Mouse (Mus musculus) spleen, embryonic (tissue): ENCODE data around the gene Acap1.

Source experiments
- CTCF ChIA-PET: fragments of 350-600 bp; sonication (Branson Sonifier 250); formaldehyde crosslinking; loops from one replicate; lab custom pipeline; 2022; lab: Charles Lee

Acap1 gene

GRCm38 (mm10) chr11:69846738-69847688 lies 48.3 kb downstream of the Acap1 start:
- CTCF ChIA-PET: no interaction called here

DNA sequence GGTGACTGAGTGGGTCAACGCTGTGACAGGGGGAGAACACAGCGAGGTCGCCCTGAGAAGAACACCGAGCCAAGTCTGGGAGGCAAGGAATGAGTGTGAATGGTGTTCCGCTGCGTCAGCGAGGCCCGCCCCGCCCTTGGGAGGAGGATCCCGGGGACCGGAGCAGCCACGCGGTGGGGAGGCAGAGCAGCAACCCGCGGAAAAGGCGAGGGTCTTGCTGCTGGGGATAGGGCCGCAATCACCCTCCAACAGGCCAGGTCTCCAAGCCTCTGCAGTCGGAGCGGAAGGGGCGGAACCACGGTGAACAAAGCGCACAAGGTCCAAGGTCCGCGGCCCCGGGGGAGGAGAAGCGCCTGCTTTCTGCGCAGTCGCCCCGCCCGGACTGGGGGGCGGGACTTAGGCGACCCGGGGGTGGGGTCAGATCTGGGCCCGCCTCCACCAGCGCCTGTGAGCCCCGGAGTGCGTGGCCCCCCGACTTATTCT lies 49.1 kb downstream of the Acap1 start, which contains the start of gene Plscr3:
Gene Plscr3, plus strand, starts transcription at position 179 of the 483 bp plus-strand sequence.
- CTCF ChIA-PET: no interaction called here

GRCm38 (mm10) chr11:69838714-69839104 lies 56.6 kb downstream of the Acap1 start:
- CTCF ChIA-PET: no interaction called here

GRCm38 (mm10) chr11:69837952-69838713 lies 57.2 kb downstream of the Acap1 start, which contains the start of gene Tmem256:
Tmem256 (plus strand) TSS chr11:69838514.
- CTCF ChIA-PET: interaction anchor here (0.7 kb wide), 1 partner anchor 34 kb away, joined by 3 read pairs; no protein-coding TSS in a partner anchor

GRCm38 (mm10) chr11:69837604-69837951 lies 57.8 kb downstream of the Acap1 start, which contains the start of gene Nlgn2:
Nlgn2 (minus strand) TSS chr11:69837784.
- CTCF ChIA-PET: interaction anchor here (0.7 kb wide), 1 partner anchor 34 kb away, joined by 3 read pairs; no protein-coding TSS in a partner anchor

DNA sequence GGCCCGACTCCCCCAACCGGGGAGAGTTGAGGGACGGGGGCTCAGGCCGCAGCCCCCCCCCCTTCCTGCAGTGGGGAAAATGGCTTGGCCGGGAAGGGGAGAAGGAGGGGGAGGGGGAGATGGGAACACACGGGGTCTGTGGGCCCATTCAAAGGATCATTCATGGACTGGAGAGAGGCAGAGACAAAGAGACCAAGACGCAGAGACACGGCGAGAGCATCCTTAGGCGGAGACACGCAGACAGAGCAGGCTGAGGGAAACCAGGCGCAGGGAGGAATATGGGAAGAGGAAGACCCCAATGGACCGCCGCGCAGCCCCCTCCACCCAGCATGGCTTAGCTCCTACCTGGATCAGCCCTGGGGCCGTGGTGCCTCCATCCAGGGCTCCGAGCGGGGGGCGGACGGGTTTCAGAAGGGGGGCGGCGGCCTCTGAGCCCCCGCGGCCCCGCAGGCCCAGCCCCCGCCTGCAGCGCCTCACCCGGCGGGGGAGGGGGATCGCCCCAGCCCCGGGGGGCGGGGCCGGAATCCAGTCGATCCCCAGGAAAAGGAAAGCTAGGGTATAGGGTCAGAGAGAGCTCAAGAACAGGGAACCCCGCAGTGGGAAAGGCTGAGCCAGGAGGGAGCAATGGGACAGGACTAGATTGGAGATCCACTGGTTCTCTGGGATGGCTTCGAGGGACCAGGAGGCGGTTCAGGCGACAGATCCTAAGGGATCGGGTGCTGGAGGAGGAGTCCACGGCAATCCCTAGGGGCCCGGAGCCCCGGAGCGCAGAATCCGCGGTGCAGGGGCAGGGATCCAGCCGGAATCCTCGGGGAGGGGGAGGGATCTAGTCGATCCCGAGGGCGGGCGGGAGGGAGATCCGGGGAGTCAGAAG lies 58.4 kb downstream of the Acap1 start:
- CTCF ChIA-PET: interaction anchor here (0.8 kb wide), 1 partner anchor 154 kb away, joined by 3 read pairs; no protein-coding TSS in a partner anchor

- CTCF ChIA-PET: no interaction called here
These were observed 59.4 kb downstream of the Acap1 start for GRCm38 (mm10) chr11:69835966-69836335.

- CTCF ChIA-PET: no interaction called here
These were observed 59.9 kb downstream of the Acap1 start for GRCm38 (mm10) chr11:69835326-69835965.

GRCm38 (mm10) chr11:69834001-69834549 lies 61.3 kb downstream of the Acap1 start:
- CTCF ChIA-PET: no interaction called here

DNA sequence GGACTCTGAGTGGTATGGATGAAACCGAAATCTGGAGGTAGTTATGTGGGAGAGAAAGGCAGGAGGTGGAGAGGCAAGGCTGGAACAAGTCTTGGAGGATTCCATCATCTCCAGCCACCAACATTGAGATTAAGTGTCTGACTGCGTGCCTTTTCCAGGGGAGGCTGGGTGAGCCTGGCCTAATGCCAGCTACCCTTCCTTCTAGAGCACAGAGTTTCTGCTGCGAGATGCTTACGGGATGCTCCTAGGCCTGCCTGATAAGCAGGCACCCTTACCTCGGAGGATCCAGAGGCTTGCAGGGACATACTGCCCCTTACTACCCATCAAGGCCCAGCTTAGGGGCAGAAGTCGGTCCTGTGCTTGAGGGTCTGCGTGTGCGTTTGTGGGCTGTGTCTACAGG lies 61.8 kb downstream of the Acap1 start:
- CTCF ChIA-PET: no interaction called here
